Comparison of ENCODE assay signal across 15 mouse cellular contexts in the genomic region with DNA sequence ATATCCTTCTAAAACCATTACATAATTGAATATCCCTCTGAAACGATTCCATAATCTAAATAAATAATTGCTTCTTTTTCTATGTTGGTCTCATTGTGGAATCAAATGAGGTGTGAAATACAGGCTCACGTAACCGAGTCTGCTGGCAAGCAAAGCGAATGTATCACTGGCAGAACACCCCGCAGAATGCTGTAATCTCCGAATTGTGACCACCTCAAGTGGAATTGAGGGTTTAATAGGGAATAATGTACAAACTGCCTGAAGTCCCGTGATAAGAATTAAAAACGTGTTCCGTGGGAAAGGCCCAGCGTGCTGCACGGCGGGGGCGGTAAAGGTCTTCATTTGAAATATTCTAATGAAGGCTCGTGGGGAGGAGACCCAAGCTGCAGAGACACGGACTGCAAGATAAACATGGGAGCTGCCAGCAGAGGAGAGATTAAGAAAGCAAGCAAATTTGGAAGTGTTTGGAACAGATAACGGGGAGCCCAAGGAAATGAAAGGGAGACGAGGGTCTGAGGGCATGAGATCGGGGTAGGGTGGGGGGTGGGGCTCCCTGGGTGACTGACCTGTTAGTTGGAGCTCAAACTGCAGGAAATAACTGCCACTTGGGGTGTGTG.
DNase-seq lines count a peak whose midpoint lies in the region; ATAC-seq and TF ChIP-seq lines count a peak whose summit lies in the region.
"Had no signal": no experiment of that assay in that cellular context is flagged by ENCODE, and none has a peak within 500 bp of the region (broad histone marks: within the 10 kb centered on the region; RNA-seq: fewer than 3 reads in every experiment).

No protein-coding gene starts in this region.

- no peak for TF ChIP-seq CTCF in liver, postnatal 0 days (IDR thresholded peaks at IDR 0.05; ENCODE audit: low read depth)
- TF ChIP-seq CTCF in gastrocnemius, adult 2 months (IDR thresholded peaks at IDR 0.05): no peak

- H3K36me3 ChIP-seq in heart, embryonic 10.5 days: no peaks in the 10 kb centered on the region
- H3K36me3 ChIP-seq in liver, postnatal 0 days (replicated peaks; ENCODE audit: insufficient read depth, low read length): no peaks in the 10 kb centered on the region
- H3K36me3 ChIP-seq in forebrain, embryonic 15.5 days: no peaks in the 10 kb centered on the region
- no peaks in the 10 kb centered on the region for H3K36me3 ChIP-seq in midbrain, embryonic 15.5 days (replicated peaks)
- H3K36me3 ChIP-seq: limb, embryonic 12.5 days had no signal

- TF ChIP-seq EP300 in liver, postnatal 0 days (IDR thresholded peaks at IDR 0.05; ENCODE audit: low read depth): no peak

- H3K4me3 ChIP-seq in heart, embryonic 10.5 days: no peak overlapping the region
- H3K4me3 ChIP-seq in liver, postnatal 0 days (ENCODE audit: low read depth, low read length): no peak overlapping the region
- peak overlapping the region; percentile 12; the same call in 1 of the 2 replicates for H3K4me3 ChIP-seq in forebrain, embryonic 15.5 days
- no peak overlapping the region for H3K4me3 ChIP-seq in midbrain, embryonic 15.5 days
- H3K4me3 ChIP-seq in gastrocnemius, adult 2 months: no peak overlapping the region
- H3K4me3 ChIP-seq: limb, embryonic 12.5 days had no signal

- intact Hi-C loops in heart, postnatal 36 days (cut with DNase I): no loop called here
- intact Hi-C loops in gastrocnemius, adult 2 months (cut with DNase I): no loop called here

- peaks cover 10% of the 10 kb centered on the region; the same call in 1 of the 2 replicates for H3K4me1 ChIP-seq in heart, embryonic 10.5 days
- H3K4me1 ChIP-seq in liver, postnatal 0 days (ENCODE audit: insufficient read depth): no peaks in the 10 kb centered on the region
- H3K4me1 ChIP-seq in forebrain, embryonic 15.5 days: no peaks in the 10 kb centered on the region
- H3K4me1 ChIP-seq in midbrain, embryonic 15.5 days: no peaks in the 10 kb centered on the region
- H3K4me1 ChIP-seq: limb, embryonic 12.5 days had no signal

- no peak overlapping the region for H3K9ac ChIP-seq in liver, postnatal 0 days (replicated peaks)
- H3K9ac ChIP-seq in forebrain, embryonic 15.5 days (replicated peaks): no peak overlapping the region
- no peak overlapping the region for H3K9ac ChIP-seq in midbrain, embryonic 15.5 days
- H3K9ac ChIP-seq: limb, embryonic 12.5 days had no signal

- DNase-seq in heart, embryonic 10.5 days (ENCODE audit: low spot score): peak; percentile 90
- no peak for DNase-seq in heart, postnatal 36 days
- peak; percentile 6 for DNase-seq in liver
- DNase-seq in liver, postnatal 0 days: no peak
- no peak for DNase-seq in gastrocnemius, adult 2 months
- no peak for DNase-seq in spleen, postnatal 36 days (ENCODE audit: low spot score in 2 of 2)
- DNase-seq: cerebellum, postnatal 36 days; gastrocnemius, postnatal 14 days; heart, postnatal 14 days; kidney, adult 8-10 months; lung, postnatal 10 days had no signal

- WGBS in heart, embryonic 10.5 days: 47% methylated on average over 18 of the region's 18 CpGs
- 60% methylated on average over 18 of the region's 18 CpGs for WGBS in liver, postnatal 0 days (ENCODE audit: insufficient replicate concordance)
- WGBS in forebrain, embryonic 15.5 days: 31% methylated on average over 18 of the region's 18 CpGs
- 44% methylated on average over 18 of the region's 18 CpGs for WGBS in midbrain, embryonic 15.5 days

- H3K27me3 ChIP-seq in heart, embryonic 10.5 days (ENCODE audit: insufficient read depth, poor library complexity, severe bottlenecking): no peaks in the 10 kb centered on the region
- H3K27me3 ChIP-seq in liver, postnatal 0 days (ENCODE audit: insufficient read depth, low read length): no peaks in the 10 kb centered on the region
- H3K27me3 ChIP-seq in forebrain, embryonic 15.5 days: no peaks in the 10 kb centered on the region
- H3K27me3 ChIP-seq in midbrain, embryonic 15.5 days (replicated peaks): no peaks in the 10 kb centered on the region
- H3K27me3 ChIP-seq: limb, embryonic 12.5 days had no signal

- H3K4me2 ChIP-seq in liver, postnatal 0 days (ENCODE audit: low read depth, low read length): no peak overlapping the region
- peak overlapping the region; percentile 33 for H3K4me2 ChIP-seq in forebrain, embryonic 15.5 days (replicated peaks)
- H3K4me2 ChIP-seq in midbrain, embryonic 15.5 days: peak overlapping the region; percentile 1; the same call in 1 of the 2 replicates
- H3K4me2 ChIP-seq: limb, embryonic 12.5 days had no signal

- H3K27ac ChIP-seq in heart, embryonic 10.5 days: 0 out of 2 replicates have a peak overlapping the region, but pooled peaks have one; percentile 56
- H3K27ac ChIP-seq in liver, postnatal 0 days (ENCODE audit: low read depth): no peak overlapping the region
- H3K27ac ChIP-seq in forebrain, embryonic 15.5 days (replicated peaks): peak overlapping the region; percentile 69
- 0 out of 2 replicates have a peak overlapping the region, but pooled peaks have one; percentile 39 for H3K27ac ChIP-seq in midbrain, embryonic 15.5 days
- no peak overlapping the region for H3K27ac ChIP-seq in gastrocnemius, adult 2 months
- H3K27ac ChIP-seq: limb, embryonic 12.5 days had no signal

- H3K9me3 ChIP-seq in heart, embryonic 10.5 days: no peaks in the 10 kb centered on the region; the same call in 1 of the 2 replicates
- peaks cover 4% of the 10 kb centered on the region for H3K9me3 ChIP-seq in liver, postnatal 0 days (ENCODE audit: low read length)
- no peaks in the 10 kb centered on the region for H3K9me3 ChIP-seq in forebrain, embryonic 15.5 days
- H3K9me3 ChIP-seq in midbrain, embryonic 15.5 days: no peaks in the 10 kb centered on the region; the same call in 1 of the 2 replicates

- no peak for ATAC-seq in liver, postnatal 0 days
- ATAC-seq in forebrain, embryonic 15.5 days (replicated peaks): peak; percentile 64
- peak; percentile 42; the same call in 1 of the 2 replicates for ATAC-seq in midbrain, embryonic 15.5 days (replicated peaks)
- ATAC-seq: activated CD4-positive, CD25-positive, alpha-beta regulatory T cell, adult 4 months had no signal

Comparison
In these comparisons a context has a peak if more than half of its experiments do, and no peak if none do; other contexts are left out.
1. DNase-seq: peak in heart, embryonic 10.5 days (single experiment) and liver (single experiment); none in heart, postnatal 36 days (0 of 2), liver, postnatal 0 days (single experiment), gastrocnemius, adult 2 months (single experiment) and spleen, postnatal 36 days (0 of 2).
2. H3K27ac ChIP-seq: peak in heart, embryonic 10.5 days (single experiment), forebrain, embryonic 15.5 days (single experiment) and midbrain, embryonic 15.5 days (single experiment); none in liver, postnatal 0 days (single experiment) and gastrocnemius, adult 2 months (single experiment).